18 mouse cellular contexts compared by ENCODE assay signal in the genomic region with DNA sequence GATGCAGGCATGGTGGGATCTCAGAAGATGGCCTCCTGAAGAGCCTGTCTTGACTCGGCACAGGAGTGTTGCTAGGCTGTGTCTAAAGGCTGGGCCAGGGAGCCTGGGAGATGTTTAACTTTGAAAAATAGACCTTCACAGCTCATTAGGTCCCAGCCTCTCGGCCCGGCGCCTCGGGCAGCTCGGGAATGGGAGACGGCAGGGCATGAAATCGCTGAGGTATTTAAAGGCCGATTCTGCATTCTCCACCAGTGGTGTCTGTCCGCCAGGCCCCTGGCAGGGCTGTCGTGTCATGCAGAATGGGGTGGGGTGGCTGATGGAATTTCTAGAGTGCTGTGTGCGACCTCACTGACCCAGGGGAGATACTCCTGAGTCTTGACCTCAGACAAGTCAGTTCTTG. TPM values are rescaled to one million over a fixed set of nuclear protein-coding genes. Genes with fewer than 3 reads are reported as not detected.
DNase-seq lines count a peak whose midpoint lies in the region; ATAC-seq and TF ChIP-seq lines count a peak whose summit lies in the region.
"Had no signal": no experiment of that assay in that cellular context is flagged by ENCODE, and none has a peak within 500 bp of the region (broad histone marks: within the 10 kb centered on the region; RNA-seq: fewer than 3 reads in every experiment).

No protein-coding gene starts in this region.

- H3K27ac ChIP-seq in midbrain, postnatal 0 days (ENCODE audit: low read depth, low read length) = no peak overlapping the region
- H3K27ac ChIP-seq in midbrain, embryonic 16.5 days (ENCODE audit: low read length) = no peak overlapping the region
- H3K27ac ChIP-seq in hindbrain, embryonic 12.5 days = peak overlapping the region; percentile 8; the same call in 1 of the 2 replicates
- peak overlapping the region; percentile 45; the same call in 1 of the 2 replicates for H3K27ac ChIP-seq in kidney, embryonic 14.5 days (ENCODE audit: low read depth, low read length)
- 0 out of 2 replicates have a peak overlapping the region, but pooled peaks have one; percentile 53 for H3K27ac ChIP-seq in neural tube, embryonic 11.5 days (ENCODE audit: low read depth, low read length)
- H3K27ac ChIP-seq: embryonic facial prominence, embryonic 15.5 days; forebrain, embryonic 12.5 days; lung, embryonic 15.5 days; neural tube, embryonic 13.5 days had no signal

- DNase-seq in midbrain, postnatal 0 days (ENCODE audit: low spot score) = peak; percentile 21
- peak; percentile 74 for DNase-seq in neural tube, embryonic 11.5 days (ENCODE audit: low spot score)
- DNase-seq in layer of hippocampus, adult 11-12 months (ENCODE audit: low spot score) = no peak
- DNase-seq in gastrocnemius, adult 8-10 months (ENCODE audit: low spot score in 2 of 2) = no peak
- DNase-seq: cerebellum, adult 11-12 months; cerebellum, postnatal 36 days; heart, adult 11 months; left cerebral cortex, postnatal 4 days; right cerebral cortex, adult 18-20 months; thymus, postnatal 25 days had no signal

- no peaks in the 10 kb centered on the region for H3K36me3 ChIP-seq in midbrain, postnatal 0 days (ENCODE audit: insufficient read depth, low read length)
- no peaks in the 10 kb centered on the region for H3K36me3 ChIP-seq in midbrain, embryonic 16.5 days (ENCODE audit: control insufficient read depth, insufficient read depth, low read length)
- H3K36me3 ChIP-seq in hindbrain, embryonic 12.5 days = no peaks in the 10 kb centered on the region
- H3K36me3 ChIP-seq in kidney, embryonic 14.5 days (ENCODE audit: control insufficient read depth, insufficient read depth, low read length) = no peaks in the 10 kb centered on the region
- no peaks in the 10 kb centered on the region for H3K36me3 ChIP-seq in neural tube, embryonic 11.5 days (ENCODE audit: control insufficient read depth, insufficient read depth, low read length)
- H3K36me3 ChIP-seq: embryonic facial prominence, embryonic 15.5 days; forebrain, embryonic 12.5 days; lung, embryonic 15.5 days; neural tube, embryonic 13.5 days had no signal

- TF ChIP-seq CTCF in midbrain, postnatal 0 days (IDR thresholded peaks at IDR 0.05) = no peak

- ATAC-seq in midbrain, postnatal 0 days (ENCODE audit: low FRiP score) = no peak
- ATAC-seq in midbrain, embryonic 16.5 days = no peak
- no peak for ATAC-seq in hindbrain, embryonic 12.5 days (ENCODE audit: low FRiP score)
- ATAC-seq in kidney, embryonic 14.5 days (ENCODE audit: low FRiP score, low TSS enrichment) = peak; percentile 24; the same call in 1 of the 2 replicates
- ATAC-seq in neural tube, embryonic 11.5 days (ENCODE audit: insufficient read depth, low FRiP score, low TSS enrichment) = no peak
- no peak for ATAC-seq in megakaryocyte progenitor cell, adult 5-6 weeks (replicated peaks; ENCODE audit: poor library complexity)

- no peaks in the 10 kb centered on the region for H3K27me3 ChIP-seq in midbrain, postnatal 0 days (ENCODE audit: insufficient read depth, low read length)
- H3K27me3 ChIP-seq in midbrain, embryonic 16.5 days (ENCODE audit: control insufficient read depth, insufficient read depth, low read depth, low read length) = no peaks in the 10 kb centered on the region
- no peaks in the 10 kb centered on the region for H3K27me3 ChIP-seq in hindbrain, embryonic 12.5 days
- H3K27me3 ChIP-seq in kidney, embryonic 14.5 days (ENCODE audit: control insufficient read depth, insufficient read depth, low read length) = no peaks in the 10 kb centered on the region
- H3K27me3 ChIP-seq in neural tube, embryonic 11.5 days (ENCODE audit: control insufficient read depth, insufficient read depth, low read length) = no peaks in the 10 kb centered on the region

- H3K4me1 ChIP-seq in midbrain, postnatal 0 days (ENCODE audit: insufficient read depth, low read length) = peaks cover 15% of the 10 kb centered on the region
- peaks cover 15% of the 10 kb centered on the region for H3K4me1 ChIP-seq in midbrain, embryonic 16.5 days (ENCODE audit: control insufficient read depth, insufficient read depth, low read length)
- peaks cover 40% of the 10 kb centered on the region for H3K4me1 ChIP-seq in hindbrain, embryonic 12.5 days
- H3K4me1 ChIP-seq in kidney, embryonic 14.5 days (ENCODE audit: control insufficient read depth, insufficient read depth, low read length) = peaks cover 33% of the 10 kb centered on the region
- H3K4me1 ChIP-seq in neural tube, embryonic 11.5 days (ENCODE audit: control insufficient read depth, insufficient read depth, low read length) = peaks cover 18% of the 10 kb centered on the region

- no peaks in the 10 kb centered on the region for H3K9me3 ChIP-seq in midbrain, postnatal 0 days (ENCODE audit: low read length)
- peaks cover 3% of the 10 kb centered on the region for H3K9me3 ChIP-seq in midbrain, embryonic 16.5 days (replicated peaks; ENCODE audit: control insufficient read depth, low read length, poor library complexity, severe bottlenecking)
- H3K9me3 ChIP-seq in hindbrain, embryonic 12.5 days (replicated peaks) = no peaks in the 10 kb centered on the region
- H3K9me3 ChIP-seq in kidney, embryonic 14.5 days (ENCODE audit: control insufficient read depth, low read length) = no peaks in the 10 kb centered on the region
- no peaks in the 10 kb centered on the region for H3K9me3 ChIP-seq in neural tube, embryonic 11.5 days (ENCODE audit: control insufficient read depth, low read length)
- H3K9me3 ChIP-seq: embryonic facial prominence, embryonic 15.5 days; forebrain, embryonic 12.5 days; lung, embryonic 15.5 days; neural tube, embryonic 13.5 days had no signal

- WGBS in midbrain, postnatal 0 days = 34% methylated on average over 12 of the region's 12 CpGs
- 49% methylated on average over 12 of the region's 12 CpGs for WGBS in midbrain, embryonic 16.5 days
- 37% methylated on average over 12 of the region's 12 CpGs for WGBS in hindbrain, embryonic 12.5 days
- 31% methylated on average over 12 of the region's 12 CpGs for WGBS in kidney, embryonic 14.5 days
- 36% methylated on average over 12 of the region's 12 CpGs for WGBS in neural tube, embryonic 11.5 days

- no peak overlapping the region for H3K4me3 ChIP-seq in midbrain, postnatal 0 days (ENCODE audit: low read depth, low read length)
- no peak overlapping the region for H3K4me3 ChIP-seq in midbrain, embryonic 16.5 days (ENCODE audit: low read depth, low read length)
- H3K4me3 ChIP-seq in hindbrain, embryonic 12.5 days = no peak overlapping the region
- no peak overlapping the region for H3K4me3 ChIP-seq in kidney, embryonic 14.5 days (ENCODE audit: low read length)
- H3K4me3 ChIP-seq in neural tube, embryonic 11.5 days (ENCODE audit: low read depth, low read length) = no peak overlapping the region
- H3K4me3 ChIP-seq: embryonic facial prominence, embryonic 15.5 days; forebrain, embryonic 12.5 days; lung, embryonic 15.5 days; neural tube, embryonic 13.5 days had no signal

- H3K4me2 ChIP-seq in midbrain, postnatal 0 days (ENCODE audit: low read depth, low read length, poor library complexity, severe bottlenecking) = no peak overlapping the region
- no peak overlapping the region for H3K4me2 ChIP-seq in midbrain, embryonic 16.5 days (ENCODE audit: low read length)
- H3K4me2 ChIP-seq in hindbrain, embryonic 12.5 days (replicated peaks) = no peak overlapping the region
- no peak overlapping the region for H3K4me2 ChIP-seq in kidney, embryonic 14.5 days (replicated peaks; ENCODE audit: low read depth, low read length)
- H3K4me2 ChIP-seq in neural tube, embryonic 11.5 days (ENCODE audit: low read depth) = no peak overlapping the region

- no peak overlapping the region for H3K9ac ChIP-seq in midbrain, postnatal 0 days (replicated peaks; ENCODE audit: low read length, poor library complexity, severe bottlenecking)
- no peak overlapping the region for H3K9ac ChIP-seq in midbrain, embryonic 16.5 days (ENCODE audit: low read depth, low read length)
- no peak overlapping the region for H3K9ac ChIP-seq in hindbrain, embryonic 12.5 days
- H3K9ac ChIP-seq in kidney, embryonic 14.5 days (ENCODE audit: low read depth, low read length) = no peak overlapping the region
- H3K9ac ChIP-seq in neural tube, embryonic 11.5 days (ENCODE audit: low read length) = no peak overlapping the region
- H3K9ac ChIP-seq: embryonic facial prominence, embryonic 15.5 days; forebrain, embryonic 12.5 days; lung, embryonic 15.5 days; neural tube, embryonic 13.5 days had no signal

RNA-seq across cellular contexts. Expression of a gene that starts 22.4 kb away (rescaled TPM):
- 21.5 and 57.5 TPM in 2 replicates for total RNA-seq in midbrain, postnatal 0 days (2014; rRNA removed)
- 3.1 and 3.7 TPM in 2 replicates for polyA plus RNA-seq in midbrain, postnatal 0 days (2015; fragmentation: Nextera tagmentation; extraction: Ambion mirVana)
- 2.5 TPM in 2 replicates for polyA plus RNA-seq in midbrain, embryonic 16.5 days (2015; fragmentation: Nextera tagmentation; extraction: Ambion mirVana)
- 1.7 and 2.0 TPM in 2 replicates for polyA plus RNA-seq in hindbrain, embryonic 12.5 days (2016; fragmentation: Nextera tagmentation; extraction: Ambion mirVana)
- 0.14 and 0.50 TPM in 2 replicates for polyA plus RNA-seq in kidney, embryonic 14.5 days (2014; fragmentation: Nextera tagmentation; extraction: Ambion mirVana)
- polyA plus RNA-seq in neural tube, embryonic 11.5 days (2014; fragmentation: Nextera tagmentation; extraction: Ambion mirVana) = 2.3 and 2.5 TPM in 2 replicates
- 0.02 TPM in 1 of 2 replicates, not detected in the other for total RNA-seq in megakaryocyte progenitor cell, adult 5-6 weeks (2015)
- total RNA-seq in megakaryocyte progenitor cell, adult 5-6 weeks (2017) = not detected in 2 replicates
- not detected for total RNA-seq in gastrocnemius, adult 8-10 months (2022)

Comparison
In these comparisons a context has a peak if more than half of its experiments do, and no peak if none do; other contexts are left out.
1. DNase-seq: peak in midbrain, postnatal 0 days (single experiment) and neural tube, embryonic 11.5 days (single experiment); none in layer of hippocampus, adult 11-12 months (single experiment) and gastrocnemius, adult 8-10 months (0 of 2).
2. H3K27ac ChIP-seq: peak in hindbrain, embryonic 12.5 days (single experiment), kidney, embryonic 14.5 days (single experiment) and neural tube, embryonic 11.5 days (single experiment); none in midbrain, postnatal 0 days (single experiment) and midbrain, embryonic 16.5 days (single experiment).